Mouse (Mus musculus): ENCODE results near the gene Mcrip2.
A peak's percentile ranks its signal among the peaks of the same experiment; 100 is the strongest.

Gene Mcrip2

GRCm38 (mm10) chr17:25861704-25862612 lies 6.6 kb downstream of the Mcrip2 start:
- DNase-seq: no peak

- peak; percentile 95 for DNase-seq
These were observed 7.5 kb downstream of the Mcrip2 start, which contains the start of gene Wdr90 for GRCm38 (mm10) chr17:25860832-25861703. Gene Wdr90, minus strand, starts transcription at chr17:25861501.

GRCm38 (mm10) chr17:25860229-25860628 lies 8.3 kb downstream of the Mcrip2 start:
- no peak for DNase-seq

GRCm38 (mm10) chr17:25844396-25844901 lies 24.1 kb downstream of the Mcrip2 start, which contains the start of gene Rhot2:
Gene Rhot2, minus strand, starts transcription at chr17:25844851.
- DNase-seq: peak; percentile 97

GRCm38 (mm10) chr17:25843636-25844395 lies 24.7 kb downstream of the Mcrip2 start:
- DNase-seq: no peak

GRCm38 (mm10) chr17:25843122-25843521 lies 25.4 kb downstream of the Mcrip2 start:
- no peak for DNase-seq

- no peak for DNase-seq
These were observed 26.1 kb downstream of the Mcrip2 start for GRCm38 (mm10) chr17:25842509-25842908.

GRCm38 (mm10) chr17:25841117-25841880 lies 27.3 kb downstream of the Mcrip2 start, which contains the start of gene Gm20683:
Gene Gm20683, minus strand, starts transcription at chr17:25841763.
- DNase-seq: no peak

- no peak for DNase-seq
These were observed 28.0 kb downstream of the Mcrip2 start for GRCm38 (mm10) chr17:25840519-25840918.

- DNase-seq: no peak
These were observed 28.9 kb downstream of the Mcrip2 start for GRCm38 (mm10) chr17:25839455-25840235.

GRCm38 (mm10) chr17:25838904-25839303 lies 29.7 kb downstream of the Mcrip2 start:
- DNase-seq: no peak

- no peak for DNase-seq
These were observed 31.0 kb downstream of the Mcrip2 start for GRCm38 (mm10) chr17:25837533-25837932.

- peak; percentile 88 for DNase-seq
These were observed 31.5 kb downstream of the Mcrip2 start, which contains the start of gene Rhbdl1 for GRCm38 (mm10) chr17:25837076-25837410. Gene Rhbdl1, minus strand, starts transcription at chr17:25837295.

- no peak for DNase-seq
These were observed 32.0 kb downstream of the Mcrip2 start for GRCm38 (mm10) chr17:25836397-25837075.

- no peak for DNase-seq
These were observed 32.7 kb downstream of the Mcrip2 start for GRCm38 (mm10) chr17:25835816-25836215.

GRCm38 (mm10) chr17:25835301-25835700 lies 33.3 kb downstream of the Mcrip2 start:
- no peak for DNase-seq

- no peak for DNase-seq
These were observed 33.9 kb downstream of the Mcrip2 start for GRCm38 (mm10) chr17:25834595-25835222.

GRCm38 (mm10) chr17:25833961-25834594 lies 34.5 kb downstream of the Mcrip2 start:
- DNase-seq: no peak

- DNase-seq: peak; percentile 94
These were observed 35.3 kb downstream of the Mcrip2 start, which contains the start of gene Stub1 for GRCm38 (mm10) chr17:25833291-25833663. Gene Stub1, minus strand, starts transcription at chr17:25833404.
